Mouse (Mus musculus): ENCODE data around the gene Cd33. TPM values are rescaled to one million over a fixed set of nuclear protein-coding genes. Genes with fewer than 3 reads are reported as not detected.
A peak's percentile ranks its signal among the peaks of the same experiment; 100 is the strongest.

Cd33 gene
- 0.83 and 1.4 TPM in 2 replicates for polyA plus RNA-seq (2016; fragmentation: Nextera tagmentation; extraction: Ambion mirVana)

DNA sequence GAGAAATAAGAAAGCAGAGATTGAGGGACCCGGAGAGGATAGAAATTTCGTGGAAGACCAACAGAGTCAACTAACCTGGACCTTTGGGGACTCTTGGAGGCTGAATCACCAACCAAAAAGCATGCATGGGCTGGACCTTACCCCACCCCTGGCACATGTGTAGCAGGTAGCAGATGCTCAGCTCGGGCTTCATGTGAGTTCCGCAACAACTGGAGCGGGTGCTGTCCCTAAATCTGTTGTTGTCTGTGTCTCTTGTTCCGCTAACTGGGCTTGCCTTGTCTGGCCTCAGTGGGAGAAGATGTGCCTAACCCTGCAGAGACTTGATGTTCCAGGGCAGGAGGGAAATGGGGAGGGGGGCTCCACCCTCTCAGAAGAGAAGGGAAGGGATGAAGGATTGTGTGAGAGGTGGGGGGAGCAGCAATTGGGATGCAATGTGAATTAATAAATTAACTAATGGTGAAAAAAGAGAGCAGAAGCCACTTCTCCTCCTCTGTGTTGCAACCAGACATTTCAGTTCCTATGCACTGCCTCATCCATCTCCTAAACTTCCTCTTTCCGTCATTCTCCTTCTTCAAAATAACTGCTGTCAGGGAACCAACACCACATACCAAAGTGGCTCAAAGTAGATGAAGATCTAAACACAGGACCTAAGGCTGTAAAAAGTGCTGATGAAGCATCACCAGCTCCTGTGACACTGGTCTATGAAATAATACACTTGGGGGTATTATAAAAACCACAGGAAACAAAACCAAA, at the start of gene Cd33:
Gene Cd33 (minus strand): TSS at position 204 of the 753 bp plus-strand sequence.
- Histone ChIP-seq H3K4me1 (replicated peaks) (no peaks in the 10 kb centered on the region), H3K4me2 (no peak within 1 kb of the TSS), H3K4me3 (replicated peaks) (no peak within 1 kb of the TSS), H3K27me3 (peaks cover 4% of the 10 kb centered on the region; the same call in 1 of the 2 replicates), H3K27ac (no peak within 1 kb of the TSS), H3K9ac (replicated peaks) (no peak within 1 kb of the TSS), H3K36me3 (no peaks in the 10 kb centered on the region), H3K9me3 (no peaks in the 10 kb centered on the region)
- WGBS: 81% methylated on average over 7 of the region's 7 CpGs
- ATAC-seq (ENCODE audit: insufficient number of reproducible peaks, insufficient read depth, low FRiP score, low TSS enrichment, low read depth): no peak

DNA sequence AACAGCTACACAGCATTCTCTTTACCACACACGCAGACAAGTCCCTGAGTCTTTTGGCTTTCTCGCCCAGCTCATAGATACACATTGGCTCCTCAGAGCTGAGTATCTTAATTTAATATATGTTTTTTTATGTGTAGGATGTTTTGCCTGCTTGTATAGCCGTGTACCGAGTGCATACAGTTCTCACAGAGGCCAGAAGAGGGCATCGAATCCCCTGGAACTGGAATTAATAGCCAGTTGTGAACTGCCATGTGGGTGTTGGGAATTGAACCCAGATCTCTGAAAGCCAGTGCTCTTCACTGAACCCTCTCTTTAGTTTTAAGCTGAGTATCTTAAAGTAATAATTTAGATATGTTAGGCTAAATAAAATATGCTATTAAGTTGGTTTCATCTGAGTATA, 40.6 kb upstream of the Cd33 start:
- Histone ChIP-seq H3K4me2 (no peak overlapping the region), H3K36me3 (peaks cover 62% of the 10 kb centered on the region), H3K4me3 (replicated peaks) (no peak overlapping the region), H3K9ac (replicated peaks) (no peak overlapping the region), H3K27me3 (no peaks in the 10 kb centered on the region), H3K4me1 (replicated peaks) (peaks cover 13% of the 10 kb centered on the region), H3K9me3 (no peaks in the 10 kb centered on the region), H3K27ac (no peak overlapping the region)
- 90% methylated on average over 5 of the region's 5 CpGs for WGBS
- no peak for ATAC-seq (ENCODE audit: insufficient number of reproducible peaks, insufficient read depth, low FRiP score, low TSS enrichment, low read depth)

GRCm38 (mm10) chr7:43580526-43580925, 36.3 kb upstream of the Cd33 start:
- Histone ChIP-seq H3K27me3 (no peaks in the 10 kb centered on the region), H3K4me1 (replicated peaks) (peaks cover 13% of the 10 kb centered on the region), H3K36me3 (peaks cover 19% of the 10 kb centered on the region), H3K4me3 (replicated peaks) (peak overlapping the region; percentile 67), H3K27ac (peak overlapping the region; percentile 89; the same call in 1 of the 2 replicates), H3K9ac (replicated peaks) (peak overlapping the region; percentile 75), H3K4me2 (peak overlapping the region; percentile 68), H3K9me3 (no peaks in the 10 kb centered on the region)
- WGBS: 61% methylated on average over 5 of the region's 5 CpGs
- no peak for ATAC-seq (ENCODE audit: insufficient number of reproducible peaks, insufficient read depth, low FRiP score, low TSS enrichment, low read depth)

- Histone ChIP-seq H3K36me3 (peaks cover 19% of the 10 kb centered on the region), H3K4me2 (peak within 1 kb of the TSS; percentile 68), H3K27me3 (no peaks in the 10 kb centered on the region), H3K4me3 (replicated peaks) (peak within 1 kb of the TSS; percentile 67), H3K27ac (peak within 1 kb of the TSS; percentile 89), H3K9ac (replicated peaks) (peak within 1 kb of the TSS; percentile 75), H3K9me3 (no peaks in the 10 kb centered on the region), H3K4me1 (replicated peaks) (peaks cover 13% of the 10 kb centered on the region)
- peak; percentile 96 for ATAC-seq (ENCODE audit: insufficient number of reproducible peaks, insufficient read depth, low FRiP score, low TSS enrichment, low read depth)
- 0% methylated on average over 37 of the region's 37 CpGs for WGBS
Measured at GRCm38 (mm10) chr7:43579440-43580171, 35.4 kb upstream of the Cd33 start, which contains the start of gene Zfp719. Gene Zfp719 (plus strand): TSS chr7:43579610.

DNA sequence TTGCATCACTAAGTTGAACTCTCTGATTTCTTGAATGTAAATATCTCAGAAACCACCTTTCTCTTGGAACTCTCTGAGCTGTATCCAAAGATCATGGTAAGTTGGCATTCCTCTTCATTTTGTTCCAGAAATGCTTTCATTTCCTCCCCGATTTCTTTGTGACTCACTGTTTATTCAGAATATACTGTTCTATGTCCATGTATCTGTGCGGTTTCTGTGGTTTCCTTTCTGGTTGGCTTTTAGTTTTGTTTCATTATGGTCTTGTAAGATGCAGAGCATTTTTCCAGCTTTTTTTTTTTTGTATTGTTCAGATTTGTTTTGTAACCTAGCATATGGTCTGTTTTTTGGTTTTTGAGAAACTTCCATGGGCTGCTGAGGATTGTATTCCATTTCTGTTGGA, 27.0 kb upstream of the Cd33 start:
- H3K27me3 ChIP-seq: no peaks in the 10 kb centered on the region
- no peak overlapping the region for H3K4me2 ChIP-seq
- ATAC-seq (ENCODE audit: insufficient number of reproducible peaks, insufficient read depth, low FRiP score, low TSS enrichment, low read depth): no peak
- no peak overlapping the region for H3K27ac ChIP-seq
- 93% methylated on average over 2 of the region's 2 CpGs for WGBS
- peaks cover 78% of the 10 kb centered on the region for H3K36me3 ChIP-seq
- no peak overlapping the region for H3K9ac ChIP-seq (replicated peaks)
- no peaks in the 10 kb centered on the region for H3K4me1 ChIP-seq (replicated peaks)
- H3K9me3 ChIP-seq: no peaks in the 10 kb centered on the region
- no peak overlapping the region for H3K4me3 ChIP-seq (replicated peaks)

DNA sequence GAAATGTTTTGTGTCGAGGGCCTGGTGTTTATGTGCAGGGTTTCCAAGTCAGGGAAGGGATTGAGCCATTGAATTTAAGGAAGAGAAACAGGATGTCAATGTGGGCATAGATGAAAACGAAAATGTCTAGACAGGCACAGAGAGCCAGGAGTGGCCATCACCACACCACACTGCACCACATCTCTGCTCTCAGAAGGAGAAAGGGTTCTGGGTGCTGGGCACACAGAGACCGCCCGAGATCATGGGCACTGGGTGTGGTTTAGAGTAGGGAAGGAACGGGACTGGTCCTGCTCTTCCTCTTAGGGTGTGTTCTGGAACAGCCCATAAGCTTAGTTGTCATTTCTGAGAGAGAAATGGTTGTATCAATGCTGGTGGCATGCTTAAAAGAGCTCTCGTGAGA, 19.1 kb upstream of the Cd33 start:
- Histone ChIP-seq H3K27ac (no peak overlapping the region), H3K4me3 (replicated peaks) (peak overlapping the region; percentile 73)
- WGBS: 63% methylated on average over 6 of the region's 6 CpGs

GRCm38 (mm10) chr7:43562651-43563070, 18.4 kb upstream of the Cd33 start:
- Histone ChIP-seq H3K27ac (peak overlapping the region; percentile 91), H3K4me3 (replicated peaks) (peak overlapping the region; percentile 73), H3K27me3 (no peaks in the 10 kb centered on the region), H3K9ac (replicated peaks) (peak overlapping the region; percentile 79), H3K36me3 (peaks cover 25% of the 10 kb centered on the region), H3K4me1 (replicated peaks) (peaks cover 15% of the 10 kb centered on the region), H3K4me2 (peak overlapping the region; percentile 76), H3K9me3 (no peaks in the 10 kb centered on the region)
- no peak for ATAC-seq (ENCODE audit: insufficient number of reproducible peaks, insufficient read depth, low FRiP score, low TSS enrichment, low read depth)
- under 1% methylated on average over 10 of the region's 10 CpGs for WGBS

More for the DNA sequence above, 19.1 kb upstream of the Cd33 start:
- Histone ChIP-seq H3K36me3 (peaks cover 31% of the 10 kb centered on the region), H3K4me1 (replicated peaks) (peaks cover 15% of the 10 kb centered on the region), H3K9me3 (no peaks in the 10 kb centered on the region), H3K4me2 (peak overlapping the region; percentile 76), H3K27me3 (no peaks in the 10 kb centered on the region), H3K9ac (replicated peaks) (no peak overlapping the region; the same call in 1 of the 2 replicates)
- ATAC-seq (ENCODE audit: insufficient number of reproducible peaks, insufficient read depth, low FRiP score, low TSS enrichment, low read depth): no peak

GRCm38 (mm10) chr7:43562006-43562633, 17.9 kb upstream of the Cd33 start, which contains the start of gene Zfp658:
Gene Zfp658 (plus strand): TSS chr7:43562256.
- peak; percentile 85 for ATAC-seq (ENCODE audit: insufficient number of reproducible peaks, insufficient read depth, low FRiP score, low TSS enrichment, low read depth)
- peak within 1 kb of the TSS; percentile 76 for H3K4me2 ChIP-seq
- H3K4me1 ChIP-seq (replicated peaks): peaks cover 15% of the 10 kb centered on the region
- peak within 1 kb of the TSS; percentile 73 for H3K4me3 ChIP-seq (replicated peaks)
- H3K9ac ChIP-seq (replicated peaks): peak within 1 kb of the TSS; percentile 79
- H3K36me3 ChIP-seq: peaks cover 19% of the 10 kb centered on the region
- peak within 1 kb of the TSS; percentile 91 for H3K27ac ChIP-seq
- H3K9me3 ChIP-seq: no peaks in the 10 kb centered on the region
- under 1% methylated on average over 27 of the region's 27 CpGs for WGBS
- no peaks in the 10 kb centered on the region for H3K27me3 ChIP-seq

DNA sequence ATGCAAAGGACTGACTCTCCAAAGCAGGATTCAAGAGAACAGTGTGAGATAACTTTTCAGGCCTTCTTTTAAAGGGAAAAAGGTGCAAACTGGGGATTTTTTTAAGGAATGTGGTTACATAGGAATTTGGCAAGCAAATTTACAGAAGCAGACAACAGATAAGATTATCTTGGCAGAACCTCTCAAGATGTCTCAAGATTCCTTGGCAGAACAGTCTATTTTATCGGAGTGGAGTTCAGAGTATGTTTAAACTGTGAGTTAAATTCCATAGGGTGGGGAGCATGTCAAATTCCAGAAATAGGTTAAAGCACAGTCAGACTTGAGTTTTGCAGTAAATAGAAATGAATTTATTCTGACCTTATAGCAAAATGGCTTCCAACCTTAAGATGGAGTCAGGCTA, 12.7 kb upstream of the Cd33 start:
- Histone ChIP-seq H3K4me1 (replicated peaks) (no peaks in the 10 kb centered on the region), H3K9me3 (no peaks in the 10 kb centered on the region), H3K4me3 (replicated peaks) (no peak overlapping the region), H3K9ac (replicated peaks) (no peak overlapping the region), H3K27ac (no peak overlapping the region), H3K27me3 (no peaks in the 10 kb centered on the region), H3K36me3 (no peaks in the 10 kb centered on the region), H3K4me2 (no peak overlapping the region)
- 93% methylated on average over 1 of the region's 1 CpGs for WGBS
- no peak for ATAC-seq (ENCODE audit: insufficient number of reproducible peaks, insufficient read depth, low FRiP score, low TSS enrichment, low read depth)

- Histone ChIP-seq H3K9me3 (no peaks in the 10 kb centered on the region), H3K36me3 (no peaks in the 10 kb centered on the region), H3K27ac (no peak overlapping the region), H3K4me3 (replicated peaks) (no peak overlapping the region), H3K9ac (replicated peaks) (no peak overlapping the region), H3K4me2 (no peak overlapping the region), H3K27me3 (no peaks in the 10 kb centered on the region), H3K4me1 (replicated peaks) (no peaks in the 10 kb centered on the region)
- no peak for ATAC-seq (ENCODE audit: insufficient number of reproducible peaks, insufficient read depth, low FRiP score, low TSS enrichment, low read depth)
- 91% methylated on average over 5 of the region's 5 CpGs for WGBS
Measured at GRCm38 (mm10) chr7:43555351-43555750, 11.1 kb upstream of the Cd33 start.

DNA sequence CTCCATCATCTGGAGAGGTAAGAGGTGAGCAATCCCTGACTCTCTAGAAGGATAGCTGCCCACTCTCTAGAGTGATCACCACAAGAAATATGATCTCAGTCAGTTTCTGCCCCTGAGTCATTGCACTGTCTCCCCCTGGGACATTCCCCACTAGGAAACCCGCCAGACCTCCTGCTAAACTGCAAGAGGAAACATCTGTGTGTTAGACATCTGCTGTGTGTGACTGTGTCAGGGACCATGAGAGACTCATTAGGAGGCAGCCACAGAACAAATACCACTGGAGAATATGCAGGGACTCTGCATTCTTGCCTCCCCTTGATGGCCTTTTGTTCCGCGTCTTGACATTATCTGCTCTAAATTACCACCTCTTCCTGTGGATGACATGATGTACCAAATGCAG, 10.3 kb upstream of the Cd33 start:
- H3K36me3 ChIP-seq: no peaks in the 10 kb centered on the region
- no peaks in the 10 kb centered on the region for H3K4me1 ChIP-seq (replicated peaks)
- no peak overlapping the region for H3K27ac ChIP-seq
- 41% methylated on average over 3 of the region's 3 CpGs for WGBS
- no peaks in the 10 kb centered on the region for H3K9me3 ChIP-seq
- no peak overlapping the region for H3K4me2 ChIP-seq
- H3K4me3 ChIP-seq (replicated peaks): no peak overlapping the region
- ATAC-seq (ENCODE audit: insufficient number of reproducible peaks, insufficient read depth, low FRiP score, low TSS enrichment, low read depth): no peak
- no peak overlapping the region for H3K9ac ChIP-seq (replicated peaks)
- no peaks in the 10 kb centered on the region for H3K27me3 ChIP-seq

All from limb, embryonic 12.5 days (tissue).